15 mouse cellular contexts compared by ENCODE assay signal in the genomic region with DNA sequence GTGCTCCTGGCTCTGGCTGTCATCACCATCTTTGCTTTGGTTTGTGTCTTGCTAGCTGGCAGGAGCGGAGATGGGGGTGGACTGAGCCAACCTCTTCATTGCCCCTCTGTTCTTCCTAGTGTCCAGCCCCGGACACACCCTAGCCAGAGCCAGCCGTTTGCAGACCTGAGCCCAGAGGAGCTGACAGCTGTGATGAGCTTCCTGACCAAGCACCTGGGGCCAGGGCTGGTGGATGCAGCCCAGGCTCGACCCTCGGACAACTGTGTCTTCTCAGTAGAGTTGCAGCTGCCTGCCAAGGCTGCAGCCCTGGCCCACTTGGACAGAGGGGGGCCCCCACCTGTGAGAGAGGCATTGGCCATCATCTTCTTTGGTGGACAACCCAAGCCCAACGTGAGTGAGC. TPM values are rescaled to one million over a fixed set of nuclear protein-coding genes. Genes with fewer than 3 reads are reported as not detected.
DNase-seq lines count a peak whose midpoint lies in the region; ATAC-seq and TF ChIP-seq lines count a peak whose summit lies in the region.
"Not testable (repeated sequence)": the region's sequence is repeated elsewhere in the genome, so short reads cannot be mapped to it uniquely, and the experiment has no call there.
"Had no signal": no experiment of that assay in that cellular context is flagged by ENCODE, and none has a peak within 500 bp of the region (broad histone marks: within the 10 kb centered on the region; RNA-seq: fewer than 3 reads in every experiment).

No protein-coding gene starts in this region.

- H3K4me3 ChIP-seq in brown adipose tissue, adult 24 weeks (ENCODE audit: insufficient read depth, low read depth, low read length) = peak overlapping the region; percentile 83
- H3K4me3 ChIP-seq in forebrain, embryonic 10.5 days; limb, embryonic 14.5 days (replicated peaks; ENCODE audit: low read length); lung, embryonic 15.5 days; stomach, embryonic 15.5 days (replicated peaks): not testable (repeated sequence)
- 0 out of 2 replicates have a peak overlapping the region, but pooled peaks have one; percentile 8 for H3K4me3 ChIP-seq in heart, embryonic 10.5 days
- peak overlapping the region; percentile 25 for H3K4me3 ChIP-seq in heart, embryonic 15.5 days
- H3K4me3 ChIP-seq in intestine, embryonic 16.5 days (ENCODE audit: low read length) = peak overlapping the region; percentile 8; the same call in 1 of the 2 replicates

- not testable (repeated sequence) for ATAC-seq in heart, embryonic 15.5 days (replicated peaks; ENCODE audit: insufficient number of reproducible peaks, insufficient read depth, low FRiP score, low read depth); intestine, embryonic 16.5 days; limb, embryonic 14.5 days (ENCODE audit: low FRiP score, low read depth); stomach, embryonic 15.5 days (ENCODE audit: insufficient read depth, low FRiP score, low read depth)
- ATAC-seq in lung, embryonic 15.5 days (ENCODE audit: borderline replicate concordance, extremely low read depth, low FRiP score, low TSS enrichment) = 0 out of 2 replicates have a peak, but pooled peaks have one; percentile 20

- H3K4me2 ChIP-seq in heart, embryonic 15.5 days = peak overlapping the region; percentile 40
- H3K4me2 ChIP-seq in intestine, embryonic 16.5 days (ENCODE audit: low read depth, low read length) = peak overlapping the region; percentile 24; the same call in 1 of the 2 replicates
- not testable (repeated sequence) for H3K4me2 ChIP-seq in limb, embryonic 14.5 days (replicated peaks; ENCODE audit: low read depth, low read length, severe bottlenecking); stomach, embryonic 15.5 days
- peak overlapping the region; percentile 13; the same call in 1 of the 2 replicates for H3K4me2 ChIP-seq in lung, embryonic 15.5 days

- WGBS in forebrain, embryonic 10.5 days = 88% methylated on average over 6 of the region's 6 CpGs
- WGBS in heart, embryonic 10.5 days = 71% methylated on average over 6 of the region's 6 CpGs
- 56% methylated on average over 6 of the region's 6 CpGs for WGBS in heart, embryonic 15.5 days
- 66% methylated on average over 6 of the region's 6 CpGs for WGBS in intestine, embryonic 16.5 days
- WGBS in limb, embryonic 14.5 days = 72% methylated on average over 6 of the region's 6 CpGs
- 75% methylated on average over 6 of the region's 6 CpGs for WGBS in lung, embryonic 15.5 days
- WGBS in stomach, embryonic 15.5 days = 70% methylated on average over 6 of the region's 6 CpGs

- not testable (repeated sequence) for DNase-seq in forebrain, embryonic 10.5 days (ENCODE audit: extremely low spot score, low spot score); heart, embryonic 10.5 days (ENCODE audit: low spot score); limb, embryonic 14.5 days (ENCODE audit: low spot score)

- H3K9me3 ChIP-seq in forebrain, embryonic 10.5 days; heart, embryonic 10.5 days; heart, embryonic 15.5 days (replicated peaks); intestine, embryonic 16.5 days (ENCODE audit: control insufficient read depth, low read length); limb, embryonic 14.5 days (ENCODE audit: control insufficient read depth, low read length); lung, embryonic 15.5 days; stomach, embryonic 15.5 days: not testable (repeated sequence)

- H3K27ac ChIP-seq in brown adipose tissue, adult 24 weeks (replicated peaks; ENCODE audit: low read depth, low read length) = peak overlapping the region; percentile 96
- 0 out of 2 replicates have a peak overlapping the region, but pooled peaks have one; percentile 1 for H3K27ac ChIP-seq in forebrain, embryonic 10.5 days
- H3K27ac ChIP-seq in heart, embryonic 10.5 days; lung, embryonic 15.5 days: not testable (repeated sequence)
- peak overlapping the region; percentile 75 for H3K27ac ChIP-seq in heart, embryonic 15.5 days
- peak overlapping the region; percentile 65 for H3K27ac ChIP-seq in intestine, embryonic 16.5 days (ENCODE audit: low read length)
- peak overlapping the region; percentile 38; the same call in 1 of the 2 replicates for H3K27ac ChIP-seq in limb, embryonic 14.5 days (replicated peaks; ENCODE audit: low read depth, low read length)
- H3K27ac ChIP-seq in stomach, embryonic 15.5 days = peak overlapping the region; percentile 63; the same call in 1 of the 2 replicates

- H3K4me1 ChIP-seq in brown adipose tissue, adult 24 weeks (ENCODE audit: control insufficient read depth, insufficient read depth, insufficient read length, low read length); intestine, embryonic 16.5 days (ENCODE audit: control insufficient read depth, insufficient read depth, low read length); limb, embryonic 14.5 days (ENCODE audit: control insufficient read depth, insufficient read depth, low read length); lung, embryonic 15.5 days; stomach, embryonic 15.5 days: not testable (repeated sequence)
- peaks cover 23% of the 10 kb centered on the region for H3K4me1 ChIP-seq in forebrain, embryonic 10.5 days
- H3K4me1 ChIP-seq in heart, embryonic 10.5 days = peaks cover 18% of the 10 kb centered on the region
- H3K4me1 ChIP-seq in heart, embryonic 15.5 days (replicated peaks) = peaks cover 15% of the 10 kb centered on the region

- not testable (repeated sequence) for H3K27me3 ChIP-seq in forebrain, embryonic 10.5 days (ENCODE audit: poor library complexity, severe bottlenecking); heart, embryonic 10.5 days (ENCODE audit: insufficient read depth, poor library complexity, severe bottlenecking); heart, embryonic 15.5 days; intestine, embryonic 16.5 days (replicated peaks; ENCODE audit: control insufficient read depth, insufficient read depth, low read length); limb, embryonic 14.5 days (ENCODE audit: control insufficient read depth, insufficient read depth, low read length); lung, embryonic 15.5 days; stomach, embryonic 15.5 days (replicated peaks)

- H3K36me3 ChIP-seq in forebrain, embryonic 10.5 days (replicated peaks) = peaks cover 17% of the 10 kb centered on the region
- H3K36me3 ChIP-seq in heart, embryonic 10.5 days; heart, embryonic 15.5 days; intestine, embryonic 16.5 days (ENCODE audit: control insufficient read depth, insufficient read depth, low read length); limb, embryonic 14.5 days (ENCODE audit: control insufficient read depth, insufficient read depth, low read length); lung, embryonic 15.5 days; stomach, embryonic 15.5 days: not testable (repeated sequence)

- not testable (repeated sequence) for H3K9ac ChIP-seq in heart, embryonic 15.5 days; intestine, embryonic 16.5 days (ENCODE audit: low read depth, low read length); limb, embryonic 14.5 days (ENCODE audit: low read depth, low read length, severe bottlenecking); lung, embryonic 15.5 days; stomach, embryonic 15.5 days

- not testable (repeated sequence) for TF ChIP-seq POLR2A in limb, embryonic 14.5 days (IDR thresholded peaks at IDR 0.05; ENCODE audit: borderline replicate concordance, extremely low read depth, insufficient read depth, insufficient read length)

RNA-seq across cellular contexts. Expression of a gene that starts 0.6 kb away (rescaled TPM):
- polyA plus RNA-seq in brown adipose tissue, adult 24 weeks (2012; ENCODE audit: insufficient read depth, insufficient read length, missing spikeins) = 156 and 209 TPM in 2 replicates
- polyA plus RNA-seq in forebrain, embryonic 10.5 days (2016; fragmentation: Nextera tagmentation; extraction: Ambion mirVana) = not detected in 2 replicates
- 0.06 and 0.14 TPM in 2 replicates for polyA plus RNA-seq in heart, embryonic 10.5 days (2016; fragmentation: Nextera tagmentation; extraction: Ambion mirVana)
- polyA plus RNA-seq in heart, embryonic 15.5 days (2015; fragmentation: Nextera tagmentation; extraction: Ambion mirVana) = 1.9 and 2.7 TPM in 2 replicates
- 2.4 and 2.7 TPM in 2 replicates for polyA plus RNA-seq in intestine, embryonic 16.5 days (2015; fragmentation: Nextera tagmentation; extraction: Ambion mirVana)
- 3.1 TPM in 2 replicates for polyA plus RNA-seq in limb, embryonic 14.5 days (2012; rRNA removed)
- polyA plus RNA-seq in limb, embryonic 14.5 days (2014; fragmentation: Nextera tagmentation; extraction: Ambion mirVana) = 0.68 and 1.0 TPM in 2 replicates
- 1.3 and 1.4 TPM in 2 replicates for polyA plus RNA-seq in lung, embryonic 15.5 days (2015; fragmentation: Nextera tagmentation; extraction: Ambion mirVana)
- 2.0 and 3.0 TPM in 2 replicates for polyA plus RNA-seq in stomach, embryonic 15.5 days (2015; fragmentation: Nextera tagmentation; extraction: Ambion mirVana)
- polyA plus RNA-seq: CD4-positive, CD25-positive, alpha-beta regulatory T cell, adult 4 months; hindbrain, embryonic 12.5 days; inflammation-experienced regulatory T-cells, adult 6 months had no signal

RNA-seq across cellular contexts. Expression of a gene that starts 6.1 kb away (rescaled TPM):
- 0.55 TPM in 1 of 2 replicates, not detected in the other for polyA plus RNA-seq in brown adipose tissue, adult 24 weeks (2012; ENCODE audit: insufficient read depth, insufficient read length, missing spikeins)
- 2.1 and 2.5 TPM in 2 replicates for polyA plus RNA-seq in forebrain, embryonic 10.5 days (2016; fragmentation: Nextera tagmentation; extraction: Ambion mirVana)
- polyA plus RNA-seq in heart, embryonic 10.5 days (2016; fragmentation: Nextera tagmentation; extraction: Ambion mirVana) = 1.3 and 1.4 TPM in 2 replicates
- 0.43 and 0.95 TPM in 2 replicates for polyA plus RNA-seq in heart, embryonic 15.5 days (2015; fragmentation: Nextera tagmentation; extraction: Ambion mirVana)
- polyA plus RNA-seq in intestine, embryonic 16.5 days (2015; fragmentation: Nextera tagmentation; extraction: Ambion mirVana) = 0.86 and 0.88 TPM in 2 replicates
- polyA plus RNA-seq in limb, embryonic 14.5 days (2012; rRNA removed) = 6.2 and 8.2 TPM in 2 replicates
- 0.84 and 0.86 TPM in 2 replicates for polyA plus RNA-seq in limb, embryonic 14.5 days (2014; fragmentation: Nextera tagmentation; extraction: Ambion mirVana)
- polyA plus RNA-seq in lung, embryonic 15.5 days (2015; fragmentation: Nextera tagmentation; extraction: Ambion mirVana) = 0.81 and 1.2 TPM in 2 replicates
- polyA plus RNA-seq in stomach, embryonic 15.5 days (2015; fragmentation: Nextera tagmentation; extraction: Ambion mirVana) = 1.3 and 1.4 TPM in 2 replicates

RNA-seq across cellular contexts. Expression of a gene that starts 14.9 kb away (rescaled TPM):
- 58.0 and 79.6 TPM in 2 replicates for polyA plus RNA-seq in brown adipose tissue, adult 24 weeks (2012; ENCODE audit: insufficient read depth, insufficient read length, missing spikeins)
- polyA plus RNA-seq in forebrain, embryonic 10.5 days (2016; fragmentation: Nextera tagmentation; extraction: Ambion mirVana) = 207 and 217 TPM in 2 replicates
- polyA plus RNA-seq in heart, embryonic 10.5 days (2016; fragmentation: Nextera tagmentation; extraction: Ambion mirVana) = 151 and 177 TPM in 2 replicates
- polyA plus RNA-seq in heart, embryonic 15.5 days (2015; fragmentation: Nextera tagmentation; extraction: Ambion mirVana) = 89.2 and 109 TPM in 2 replicates
- 119 and 125 TPM in 2 replicates for polyA plus RNA-seq in intestine, embryonic 16.5 days (2015; fragmentation: Nextera tagmentation; extraction: Ambion mirVana)
- polyA plus RNA-seq in limb, embryonic 14.5 days (2012; rRNA removed) = 128 and 142 TPM in 2 replicates
- 105 TPM in 2 replicates for polyA plus RNA-seq in limb, embryonic 14.5 days (2014; fragmentation: Nextera tagmentation; extraction: Ambion mirVana)
- 130 and 133 TPM in 2 replicates for polyA plus RNA-seq in lung, embryonic 15.5 days (2015; fragmentation: Nextera tagmentation; extraction: Ambion mirVana)
- polyA plus RNA-seq in stomach, embryonic 15.5 days (2015; fragmentation: Nextera tagmentation; extraction: Ambion mirVana) = 125 and 136 TPM in 2 replicates

RNA-seq across cellular contexts. Expression of a gene that starts 28.9 kb away (rescaled TPM):
- 38.3 and 48.7 TPM in 2 replicates for polyA plus RNA-seq in brown adipose tissue, adult 24 weeks (2012; ENCODE audit: insufficient read depth, insufficient read length, missing spikeins)
- polyA plus RNA-seq in forebrain, embryonic 10.5 days (2016; fragmentation: Nextera tagmentation; extraction: Ambion mirVana) = 144 and 154 TPM in 2 replicates
- 148 and 165 TPM in 2 replicates for polyA plus RNA-seq in heart, embryonic 10.5 days (2016; fragmentation: Nextera tagmentation; extraction: Ambion mirVana)
- polyA plus RNA-seq in heart, embryonic 15.5 days (2015; fragmentation: Nextera tagmentation; extraction: Ambion mirVana) = 114 and 145 TPM in 2 replicates
- polyA plus RNA-seq in intestine, embryonic 16.5 days (2015; fragmentation: Nextera tagmentation; extraction: Ambion mirVana) = 136 and 145 TPM in 2 replicates
- 86.5 and 100 TPM in 2 replicates for polyA plus RNA-seq in limb, embryonic 14.5 days (2012; rRNA removed)
- polyA plus RNA-seq in limb, embryonic 14.5 days (2014; fragmentation: Nextera tagmentation; extraction: Ambion mirVana) = 118 and 135 TPM in 2 replicates
- 146 and 165 TPM in 2 replicates for polyA plus RNA-seq in lung, embryonic 15.5 days (2015; fragmentation: Nextera tagmentation; extraction: Ambion mirVana)
- polyA plus RNA-seq in stomach, embryonic 15.5 days (2015; fragmentation: Nextera tagmentation; extraction: Ambion mirVana) = 135 and 142 TPM in 2 replicates

RNA-seq across cellular contexts. Expression of a gene that starts 36.4 kb away (rescaled TPM):
- polyA plus RNA-seq in brown adipose tissue, adult 24 weeks (2012; ENCODE audit: insufficient read depth, insufficient read length, missing spikeins) = not detected in 2 replicates
- polyA plus RNA-seq in forebrain, embryonic 10.5 days (2016; fragmentation: Nextera tagmentation; extraction: Ambion mirVana) = not detected in 2 replicates
- not detected in 2 replicates for polyA plus RNA-seq in heart, embryonic 10.5 days (2016; fragmentation: Nextera tagmentation; extraction: Ambion mirVana)
- not detected in 2 replicates for polyA plus RNA-seq in heart, embryonic 15.5 days (2015; fragmentation: Nextera tagmentation; extraction: Ambion mirVana)
- polyA plus RNA-seq in intestine, embryonic 16.5 days (2015; fragmentation: Nextera tagmentation; extraction: Ambion mirVana) = 1.2 and 1.9 TPM in 2 replicates
- not detected in 2 replicates for polyA plus RNA-seq in limb, embryonic 14.5 days (2012; rRNA removed)
- polyA plus RNA-seq in limb, embryonic 14.5 days (2014; fragmentation: Nextera tagmentation; extraction: Ambion mirVana) = not detected in 2 replicates
- polyA plus RNA-seq in lung, embryonic 15.5 days (2015; fragmentation: Nextera tagmentation; extraction: Ambion mirVana) = not detected in 2 replicates
- 0.06 and 0.09 TPM in 2 replicates for polyA plus RNA-seq in stomach, embryonic 15.5 days (2015; fragmentation: Nextera tagmentation; extraction: Ambion mirVana)
- polyA plus RNA-seq: CD4-positive, CD25-positive, alpha-beta regulatory T cell, adult 4 months; embryonic facial prominence, embryonic 11.5 days; forebrain, embryonic 14.5 days; G1E; hindbrain, embryonic 12.5 days; hindbrain, embryonic 16.5 days; inflammation-experienced regulatory T-cells, adult 6 months had no signal

Comparison
In these comparisons a context has a peak if more than half of its experiments do, and no peak if none do; other contexts are left out.
1. RNA of a gene that starts 0.6 kb away (polyA plus RNA-seq): 156 to 209 TPM in brown adipose tissue, adult 24 weeks; 0.68 to 3.1 TPM in limb, embryonic 14.5 days, 2.0 to 3.0 TPM in stomach, embryonic 15.5 days, 2.4 to 2.7 TPM in intestine, embryonic 16.5 days, 1.9 to 2.7 TPM in heart, embryonic 15.5 days, 1.3 to 1.4 TPM in lung, embryonic 15.5 days, 0.06 to 0.14 TPM in heart, embryonic 10.5 days and not detected in forebrain, embryonic 10.5 days; every median in the first group is over 10 times any median in the second.